Mouse (Mus musculus): ENCODE data around the gene Slc39a5.
A peak's percentile ranks its signal among the peaks of the same experiment; 100 is the strongest.

Slc39a5 gene

DNA sequence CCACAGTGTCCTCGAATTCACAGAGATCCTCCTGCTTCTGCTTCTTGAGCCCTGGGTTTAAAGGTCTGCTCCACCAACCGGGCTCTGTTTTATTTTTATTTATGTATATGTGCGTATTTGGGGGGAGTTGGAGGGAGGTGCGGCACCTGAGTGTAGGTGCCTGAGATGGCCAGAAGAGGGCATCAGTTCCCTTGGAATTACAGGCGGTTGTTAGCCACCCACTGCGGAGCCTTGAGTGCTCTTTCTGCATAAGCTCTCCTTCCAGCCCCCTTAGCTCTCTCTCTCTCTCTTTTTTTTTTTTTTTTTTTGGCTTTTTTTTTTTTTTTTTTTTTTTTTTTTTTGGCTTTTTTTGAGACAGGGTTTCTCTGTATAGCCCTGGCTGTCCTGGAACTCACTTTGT lies 26.6 kb downstream of the Slc39a5 start:
- no peak for DNase-seq

DNA sequence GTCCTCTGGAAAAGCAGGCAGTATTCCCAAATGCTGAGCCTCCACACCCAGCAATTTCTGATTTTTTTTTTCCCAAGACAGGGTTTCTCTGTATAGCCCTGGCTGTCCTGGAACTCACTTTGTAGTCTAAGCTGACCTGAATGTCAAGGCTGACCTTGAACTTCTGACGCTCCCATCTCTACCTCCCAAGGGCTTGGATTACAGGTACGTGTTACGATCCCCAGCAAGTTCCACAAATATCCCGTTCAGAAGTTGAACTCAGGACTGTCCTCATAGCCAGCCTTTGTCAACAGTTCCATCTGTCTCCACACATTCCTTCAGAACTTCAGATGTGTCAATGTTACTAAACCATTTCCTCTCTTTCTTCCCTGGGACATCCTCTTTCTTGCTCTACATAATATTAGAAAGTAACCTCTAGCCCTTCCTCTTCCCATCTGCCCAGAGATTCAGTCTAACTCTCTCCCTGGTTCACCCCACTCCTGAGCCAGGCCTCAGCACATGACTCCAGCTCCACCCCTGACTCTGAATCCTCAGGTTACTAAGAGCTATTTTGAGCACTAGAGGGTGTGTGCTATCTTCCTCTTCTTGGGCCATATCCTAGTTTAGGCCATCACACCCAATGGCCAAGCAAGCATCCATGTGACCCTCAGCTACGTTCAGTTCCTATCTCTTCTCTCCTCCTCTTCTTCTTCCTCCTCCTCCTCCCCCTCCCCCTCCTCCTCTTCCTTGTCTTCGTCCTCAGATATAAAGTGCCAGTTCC lies 27.9 kb downstream of the Slc39a5 start:
- DNase-seq, result no peak

DNA sequence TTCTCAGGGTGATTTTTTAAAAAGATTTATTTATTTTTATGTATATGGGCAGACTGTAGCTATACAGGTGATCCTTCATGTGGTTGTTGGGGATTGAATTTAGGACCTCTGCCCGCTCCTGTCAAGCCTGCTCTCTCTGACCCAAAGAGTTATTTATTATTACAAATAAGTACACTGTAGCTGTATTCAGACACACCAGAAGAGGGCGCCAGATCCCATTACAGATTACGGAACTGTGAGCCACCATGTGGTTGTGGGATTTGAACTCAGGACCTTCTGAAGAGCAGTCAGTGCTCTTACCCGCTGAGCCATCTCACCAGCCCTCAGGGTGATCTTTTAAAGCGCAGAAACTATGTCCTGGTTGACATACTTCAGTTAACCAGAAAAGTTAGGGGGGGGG lies 28.9 kb downstream of the Slc39a5 start:
- no peak for DNase-seq

DNA sequence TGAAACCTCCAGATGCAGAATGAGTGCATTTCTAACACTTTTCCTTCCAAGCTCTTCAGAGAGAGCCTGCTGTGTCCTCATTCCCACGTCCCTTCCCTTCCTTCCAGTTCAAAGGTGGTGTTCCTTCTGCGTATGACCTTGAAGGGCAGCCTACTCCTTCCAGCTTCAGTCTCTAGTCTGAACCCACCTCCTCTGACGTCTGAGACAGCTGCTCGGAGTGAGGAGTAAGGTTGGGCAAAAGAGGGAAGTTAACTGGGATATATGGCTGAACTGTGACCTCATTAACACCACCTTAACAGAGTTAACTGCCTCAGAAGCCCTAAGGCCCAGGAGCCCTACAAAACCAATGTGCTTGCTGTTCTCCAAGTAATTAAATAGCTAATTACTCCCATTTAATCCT lies 30.4 kb downstream of the Slc39a5 start:
- DNase-seq, result no peak

DNA sequence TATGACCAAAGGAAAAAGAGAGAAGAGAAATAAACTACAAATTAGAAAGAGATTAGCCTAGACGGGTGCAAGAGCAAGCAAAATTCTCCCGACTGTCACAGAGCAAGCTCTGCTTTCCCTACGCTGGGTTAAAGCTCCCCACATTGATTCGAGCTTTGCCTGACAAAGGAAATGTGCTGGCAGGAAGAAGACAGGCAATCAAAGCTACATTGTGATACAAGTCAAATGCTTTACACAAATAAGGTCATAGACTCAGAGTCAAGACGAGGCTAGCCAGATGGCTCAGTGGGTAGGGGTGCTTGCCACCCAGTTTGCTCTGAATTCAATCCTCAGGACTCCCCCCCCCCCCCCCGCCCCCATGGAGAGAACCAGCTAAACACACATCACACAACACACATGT lies 31.0 kb downstream of the Slc39a5 start:
- no peak for DNase-seq

DNA sequence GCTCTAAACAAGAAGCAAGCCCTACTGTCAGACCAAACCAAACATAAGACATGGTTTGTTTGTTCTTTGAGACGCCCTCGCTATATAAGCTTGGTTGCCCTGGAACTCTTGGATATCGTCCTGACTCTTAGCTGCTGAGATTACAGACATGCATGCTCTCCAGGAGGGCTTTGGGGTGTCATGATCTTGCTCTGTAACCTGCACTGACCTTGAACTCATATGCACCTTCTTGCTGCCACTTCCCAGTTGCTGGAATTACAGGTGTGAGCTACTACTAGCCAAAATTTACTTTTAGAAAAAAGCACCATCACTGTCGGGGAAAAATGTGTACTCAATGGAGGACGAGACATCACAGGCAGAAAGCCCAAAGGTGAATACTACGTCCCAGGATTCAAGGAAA lies 31.4 kb downstream of the Slc39a5 start:
- DNase-seq, result no peak

DNA sequence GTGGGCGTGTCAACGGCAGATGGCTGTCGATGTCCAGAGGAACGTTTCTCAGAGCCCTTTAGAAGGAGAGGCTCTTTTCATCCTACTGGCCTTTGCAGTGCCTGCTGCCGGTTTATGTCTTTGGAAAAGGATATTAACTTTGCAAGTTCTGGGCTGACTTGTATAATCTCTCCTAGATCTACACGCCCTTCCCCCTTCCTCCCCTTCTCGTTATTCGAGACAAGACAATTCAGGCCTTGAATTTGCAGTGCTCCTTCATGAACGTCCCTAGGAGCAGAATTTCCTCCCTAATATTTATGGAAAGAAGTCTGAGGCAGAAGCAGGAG lies 31.8 kb downstream of the Slc39a5 start:
- no peak for DNase-seq

DNA sequence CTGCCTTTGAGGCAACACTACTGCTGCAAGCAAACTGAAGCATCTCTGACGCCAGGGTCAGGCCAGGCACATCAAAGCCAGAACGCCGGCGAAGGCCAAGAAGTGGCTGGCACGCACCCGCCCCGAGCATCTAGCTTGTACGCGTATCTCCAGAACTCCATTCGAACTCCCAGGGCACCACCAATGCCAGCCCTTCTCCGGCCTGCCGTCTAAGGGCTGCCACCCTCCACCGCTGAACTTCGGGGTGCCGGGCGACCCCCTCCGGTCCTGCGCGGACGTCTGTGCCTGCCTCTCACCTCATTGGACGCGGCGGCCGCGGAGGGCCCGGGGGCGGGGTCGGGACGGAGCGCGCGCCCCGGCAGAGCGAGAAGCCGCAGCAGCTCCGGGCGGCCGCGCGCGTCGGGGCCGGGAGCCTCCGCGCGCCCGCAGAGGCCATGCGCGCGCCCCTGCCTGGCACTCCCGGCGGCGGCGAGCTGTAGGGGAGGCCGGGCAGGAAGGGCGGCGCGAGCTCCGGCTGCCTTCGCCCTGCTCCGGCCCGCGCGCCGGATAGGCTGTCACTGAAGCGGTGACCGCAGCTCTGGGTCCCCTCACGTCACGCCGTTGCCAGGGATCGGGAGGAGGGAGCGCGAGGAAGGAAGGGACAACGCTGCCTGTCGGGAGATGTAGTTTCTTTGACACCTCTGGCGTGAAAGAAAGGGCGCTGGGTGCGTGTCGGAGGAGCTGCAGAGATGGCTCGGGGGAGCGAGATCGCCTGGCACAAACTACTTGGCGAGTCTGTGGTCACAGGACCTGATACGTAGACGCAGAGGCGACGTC lies 32.4 kb downstream of the Slc39a5 start, which contains the start of gene Coq10a:
TSS of gene Coq10a (minus strand) at position 596 of the 816 bp plus-strand sequence.
- DNase-seq, result peak; percentile 94

DNA sequence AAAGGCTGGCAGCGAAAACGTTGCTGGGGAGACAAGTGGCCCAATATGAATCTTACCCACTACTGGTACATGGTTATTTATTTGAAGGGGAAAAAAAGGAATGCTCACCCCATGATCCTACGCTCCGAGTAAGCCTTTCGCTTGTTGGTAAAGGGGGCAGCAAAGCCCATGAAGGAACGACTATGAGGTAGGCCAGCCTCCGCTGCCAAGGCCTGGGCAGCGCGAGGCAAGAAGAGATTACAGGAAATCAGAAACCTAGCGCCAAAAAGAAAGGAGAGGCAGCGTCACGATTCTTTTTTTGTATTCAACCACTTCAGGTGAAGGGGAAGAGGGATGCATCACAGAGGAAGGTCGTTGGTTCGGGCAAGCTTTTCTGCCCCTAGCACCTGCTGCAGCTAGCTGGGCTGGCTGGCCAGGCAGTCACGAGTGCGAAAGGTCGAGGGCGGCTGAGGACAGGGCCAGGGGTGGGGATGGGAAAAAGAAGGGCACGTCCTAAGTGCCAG lies 33.1 kb downstream of the Slc39a5 start:
- DNase-seq, result no peak

DNA sequence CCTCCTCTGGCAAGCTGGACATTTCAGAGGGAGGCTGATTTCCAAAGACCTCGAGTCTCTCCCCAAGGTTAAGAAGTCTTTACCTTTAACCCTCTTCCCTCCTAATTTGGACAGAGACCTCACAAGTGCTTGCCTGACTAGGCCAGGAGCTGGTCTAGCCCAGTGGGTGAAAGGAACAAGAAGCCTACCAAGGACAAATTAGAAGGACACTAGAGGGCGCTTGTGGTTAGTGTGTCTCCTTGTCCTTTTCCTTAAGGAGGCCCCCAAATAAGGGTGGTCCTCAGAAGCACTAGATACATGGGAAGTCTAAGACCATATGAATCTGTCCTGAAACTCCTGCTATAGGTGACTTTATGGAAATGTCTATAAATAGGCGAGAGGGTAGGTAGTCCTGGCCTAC lies 38.5 kb downstream of the Slc39a5 start:
- peak; percentile 80 for DNase-seq

DNA sequence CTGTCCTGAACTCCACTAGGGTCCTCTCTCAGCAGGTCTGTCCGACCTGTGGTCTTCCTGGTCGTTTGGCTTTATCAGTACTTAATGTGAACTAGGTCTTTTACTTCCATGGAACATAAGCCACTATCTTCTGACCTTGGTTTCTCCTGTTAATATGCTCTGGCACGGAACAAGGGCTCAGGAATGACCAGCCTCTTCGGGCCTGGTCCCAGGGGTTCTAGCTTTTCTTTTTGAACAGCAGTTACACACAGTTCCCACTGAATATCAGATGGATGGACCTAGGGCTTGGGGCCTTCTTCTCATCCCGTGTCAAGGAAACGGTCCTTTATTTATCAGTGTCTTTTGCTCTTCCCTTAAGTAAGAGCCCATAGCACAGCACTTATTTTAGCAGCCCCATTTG lies 39.2 kb downstream of the Slc39a5 start:
- no peak for DNase-seq

DNA sequence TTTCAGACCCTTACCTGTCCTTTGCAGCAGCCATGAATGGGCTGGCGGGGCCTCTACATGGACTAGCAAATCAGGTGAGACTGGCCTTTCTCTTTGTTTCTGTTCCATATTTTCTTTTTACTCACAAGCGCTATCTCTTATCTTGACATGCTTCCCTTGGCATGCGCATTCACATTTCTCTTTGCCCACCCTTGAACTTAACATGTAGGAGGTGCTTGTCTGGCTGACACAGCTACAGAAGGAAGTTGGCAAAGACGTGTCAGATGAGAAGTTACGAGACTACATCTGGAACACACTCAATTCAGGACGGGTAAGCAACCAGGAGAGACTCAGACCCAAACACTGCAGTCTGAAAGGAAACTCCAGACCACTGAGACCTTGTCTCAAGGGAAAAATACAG lies 41.8 kb downstream of the Slc39a5 start:
- no peak for DNase-seq

DNA sequence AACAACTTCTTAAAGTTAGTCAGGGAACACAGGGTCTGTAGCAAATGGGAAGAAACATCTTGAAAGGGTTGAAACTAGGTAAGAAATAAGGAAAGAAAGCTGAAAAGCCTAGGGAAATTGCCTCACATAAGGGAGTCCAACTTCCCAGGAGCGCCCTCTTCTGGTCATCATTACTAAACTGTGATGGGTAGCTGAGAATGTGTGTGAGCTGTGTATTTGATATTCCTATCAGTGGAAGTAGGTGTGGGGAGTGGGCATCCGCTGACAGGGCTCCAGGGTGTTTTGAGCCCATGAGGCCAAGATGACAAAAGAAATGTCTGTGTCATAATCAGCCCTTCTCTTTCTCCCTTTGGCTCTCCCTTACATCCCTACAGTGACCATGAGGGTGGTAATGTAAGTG lies 42.2 kb downstream of the Slc39a5 start:
- DNase-seq, result peak; percentile 66

DNA sequence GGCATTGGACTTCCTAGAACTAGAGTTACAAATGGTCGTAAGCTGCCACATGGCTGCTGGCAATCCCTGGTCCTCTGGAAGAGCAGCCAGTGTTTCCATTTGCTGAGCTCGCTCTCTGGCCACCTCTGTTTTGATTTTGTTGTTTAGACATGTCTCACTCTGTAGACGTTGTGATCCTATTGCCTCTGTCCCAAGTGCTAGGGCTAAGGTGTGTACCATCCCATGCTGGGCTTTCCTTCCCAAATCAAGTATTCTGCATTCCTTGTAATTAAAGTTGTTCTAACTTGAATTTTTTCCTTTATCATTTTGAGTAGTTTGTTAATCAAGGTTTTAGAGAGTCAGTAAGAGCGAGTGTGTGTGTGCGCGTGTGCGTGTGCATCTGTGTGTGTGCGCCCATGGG lies 53.5 kb downstream of the Slc39a5 start:
- no peak for DNase-seq
